Mouse (Mus musculus): ENCODE data around the gene Gm20696. TPM values are rescaled to one million over a fixed set of nuclear protein-coding genes. Genes with fewer than 3 reads are reported as not detected.

The Gm20696 gene
- polyA plus RNA-seq, 1 experiment from 2014 or later, result 3.0 TPM

- H3K27ac ChIP-seq, result no peak overlapping the region
- no peaks in the 10 kb centered on the region for H3K36me3 ChIP-seq
- no peak for ATAC-seq
- H3K4me1 ChIP-seq, result no peaks in the 10 kb centered on the region
- H3K4me2 ChIP-seq, result no peak overlapping the region
- H3K9ac ChIP-seq, result no peak overlapping the region
- H3K27me3 ChIP-seq (replicated peaks), result no peaks in the 10 kb centered on the region
- H3K9me3 ChIP-seq (replicated peaks), result no peaks in the 10 kb centered on the region
- WGBS (ENCODE audit: insufficient replicate concordance), result 61% methylated on average over 8 of the region's 8 CpGs
- H3K4me3 ChIP-seq, result no peak overlapping the region
Observed at GRCm38 (mm10) chr6:99619466-99619865, 47.1 kb downstream of the Gm20696 start.

DNA sequence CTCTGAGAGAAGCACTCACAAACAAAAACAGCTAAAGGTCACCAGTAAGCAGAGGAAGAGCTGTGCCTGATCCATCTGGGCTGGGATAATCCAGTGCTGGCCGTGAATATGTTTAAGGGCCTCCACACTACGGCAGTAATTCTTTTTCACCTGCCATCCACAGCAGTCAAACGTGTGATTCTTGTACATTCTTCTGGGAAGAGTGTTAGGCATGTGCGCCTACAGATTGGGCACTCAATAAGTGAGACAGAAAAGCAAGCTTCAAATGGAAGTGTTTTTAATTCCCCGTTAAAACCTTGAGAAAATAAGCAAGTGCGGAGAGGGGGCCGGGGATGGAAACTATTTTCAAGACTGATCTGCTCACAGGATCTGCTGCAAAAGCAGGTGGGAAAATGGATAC, 48.7 kb downstream of the Gm20696 start:
- Histone ChIP-seq H3K4me2 (no peak overlapping the region), H3K27ac (no peak overlapping the region), H3K27me3 (replicated peaks) (no peaks in the 10 kb centered on the region), H3K4me3 (no peak overlapping the region), H3K9me3 (replicated peaks) (no peaks in the 10 kb centered on the region), H3K36me3 (no peaks in the 10 kb centered on the region), H3K4me1 (no peaks in the 10 kb centered on the region), H3K9ac (no peak overlapping the region)
- 64% methylated on average over 7 of the region's 7 CpGs for WGBS (ENCODE audit: insufficient replicate concordance)
- no peak for ATAC-seq

DNA sequence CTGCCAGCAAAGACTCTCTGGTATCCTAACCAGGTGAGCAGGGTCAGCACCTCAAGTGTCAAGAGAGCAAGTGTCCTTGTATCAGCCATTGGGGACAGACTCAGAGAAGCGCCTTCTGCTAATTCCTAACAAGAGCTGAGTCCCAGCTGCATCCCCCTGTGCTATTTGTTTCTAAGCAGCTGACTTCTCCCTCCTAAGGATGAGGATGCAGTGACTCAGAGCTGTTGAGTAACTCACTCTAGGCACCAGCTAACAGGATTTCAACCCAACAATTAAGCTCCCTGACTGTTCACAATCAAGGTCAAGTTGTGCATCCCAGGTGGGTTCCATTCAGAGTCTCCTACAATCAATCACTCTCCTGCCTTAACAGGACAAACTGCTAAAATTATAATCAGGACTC, 49.2 kb downstream of the Gm20696 start:
- no peaks in the 10 kb centered on the region for H3K36me3 ChIP-seq

DNA sequence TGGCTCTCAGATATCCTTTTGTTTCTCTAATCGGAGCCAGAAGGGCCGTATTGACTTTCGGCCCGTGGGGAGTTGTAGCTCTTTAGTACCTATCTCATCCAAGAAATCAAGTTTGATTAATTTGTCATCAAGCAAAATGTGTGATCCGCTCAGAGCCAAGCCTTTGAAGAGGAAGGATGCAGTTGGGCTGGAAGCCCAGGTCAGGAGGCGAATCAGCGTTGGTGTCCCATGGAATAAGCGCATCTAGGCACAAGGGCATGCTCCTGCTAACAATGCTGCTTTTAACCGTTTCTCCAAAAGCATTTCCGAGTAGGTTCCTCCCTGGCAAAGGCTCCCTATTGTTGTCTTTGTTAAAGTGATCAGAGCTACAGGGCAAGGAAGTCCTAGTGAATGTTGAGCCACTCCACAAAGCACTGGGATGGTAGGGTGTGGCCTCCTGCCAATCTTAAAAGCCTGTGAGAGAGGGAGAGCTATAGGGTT, 51.3 kb downstream of the Gm20696 start:
- 59% methylated on average over 10 of the region's 10 CpGs for WGBS (ENCODE audit: insufficient replicate concordance)
- Histone ChIP-seq H3K27me3 (replicated peaks) (no peaks in the 10 kb centered on the region), H3K4me1 (no peaks in the 10 kb centered on the region), H3K27ac (no peak overlapping the region), H3K9me3 (replicated peaks) (no peaks in the 10 kb centered on the region), H3K36me3 (no peaks in the 10 kb centered on the region), H3K4me2 (no peak overlapping the region), H3K4me3 (no peak overlapping the region), H3K9ac (no peak overlapping the region)
- no peak for ATAC-seq

More for the DNA sequence above, 49.2 kb downstream of the Gm20696 start:
- ATAC-seq, result no peak
- no peak overlapping the region for H3K27ac ChIP-seq
- H3K9me3 ChIP-seq (replicated peaks), result no peaks in the 10 kb centered on the region
- no peak overlapping the region for H3K4me2 ChIP-seq
- no peaks in the 10 kb centered on the region for H3K4me1 ChIP-seq
- no peak overlapping the region for H3K4me3 ChIP-seq
- H3K27me3 ChIP-seq (replicated peaks), result no peaks in the 10 kb centered on the region
- WGBS (ENCODE audit: insufficient replicate concordance), result 67% methylated on average over 1 of the region's 1 CpGs
- H3K9ac ChIP-seq, result no peak overlapping the region

DNA sequence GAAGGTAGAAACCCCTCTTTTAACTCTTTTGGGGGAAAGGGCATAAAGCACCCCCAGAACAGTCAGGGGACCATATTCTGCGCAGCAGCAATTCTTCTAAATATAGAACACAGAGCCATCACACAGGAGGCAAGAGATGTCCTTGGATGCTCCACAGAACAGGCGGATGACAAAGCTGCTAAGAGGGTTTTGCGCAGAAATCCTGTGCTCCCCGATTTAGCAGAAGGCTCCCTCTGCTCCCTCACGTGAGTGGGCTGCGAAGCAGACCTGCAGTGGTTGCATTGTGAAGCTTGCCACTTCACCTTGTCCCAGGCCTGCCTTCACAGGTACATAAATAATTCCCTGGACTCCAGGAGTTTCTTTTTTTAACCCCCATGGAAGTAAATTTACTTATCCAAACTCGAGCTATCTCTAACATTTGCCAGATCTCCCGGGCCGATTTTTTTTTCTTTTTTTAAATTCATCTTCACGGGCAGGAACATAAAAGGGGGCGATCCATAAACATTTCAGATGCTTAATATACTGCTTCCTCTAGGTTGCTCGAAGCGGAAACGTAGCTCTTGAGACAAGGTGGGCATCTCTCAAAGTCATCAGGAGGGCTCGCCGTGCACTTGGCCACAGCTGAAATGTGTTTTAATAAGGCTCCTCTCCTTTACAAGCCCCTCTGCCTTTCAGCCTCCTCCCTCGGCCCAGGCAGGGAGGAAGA, 51.9 kb downstream of the Gm20696 start:
- 67% methylated on average over 17 of the region's 17 CpGs for WGBS (ENCODE audit: insufficient replicate concordance)
- no peak for ATAC-seq
- Histone ChIP-seq H3K9me3 (replicated peaks) (no peaks in the 10 kb centered on the region), H3K4me3 (no peak overlapping the region), H3K4me1 (no peaks in the 10 kb centered on the region), H3K4me2 (no peak overlapping the region), H3K9ac (no peak overlapping the region), H3K36me3 (no peaks in the 10 kb centered on the region), H3K27me3 (replicated peaks) (no peaks in the 10 kb centered on the region), H3K27ac (no peak overlapping the region)

GRCm38 (mm10) chr6:99611866-99612265, 54.7 kb downstream of the Gm20696 start:
- WGBS (ENCODE audit: insufficient replicate concordance), result 39% methylated on average over 6 of the region's 6 CpGs
- Histone ChIP-seq H3K9ac (no peak overlapping the region), H3K9me3 (replicated peaks) (no peaks in the 10 kb centered on the region), H3K4me2 (no peak overlapping the region), H3K4me1 (no peaks in the 10 kb centered on the region), H3K36me3 (no peaks in the 10 kb centered on the region), H3K27me3 (replicated peaks) (no peaks in the 10 kb centered on the region), H3K27ac (no peak overlapping the region), H3K4me3 (no peak overlapping the region)
- ATAC-seq, result no peak

DNA sequence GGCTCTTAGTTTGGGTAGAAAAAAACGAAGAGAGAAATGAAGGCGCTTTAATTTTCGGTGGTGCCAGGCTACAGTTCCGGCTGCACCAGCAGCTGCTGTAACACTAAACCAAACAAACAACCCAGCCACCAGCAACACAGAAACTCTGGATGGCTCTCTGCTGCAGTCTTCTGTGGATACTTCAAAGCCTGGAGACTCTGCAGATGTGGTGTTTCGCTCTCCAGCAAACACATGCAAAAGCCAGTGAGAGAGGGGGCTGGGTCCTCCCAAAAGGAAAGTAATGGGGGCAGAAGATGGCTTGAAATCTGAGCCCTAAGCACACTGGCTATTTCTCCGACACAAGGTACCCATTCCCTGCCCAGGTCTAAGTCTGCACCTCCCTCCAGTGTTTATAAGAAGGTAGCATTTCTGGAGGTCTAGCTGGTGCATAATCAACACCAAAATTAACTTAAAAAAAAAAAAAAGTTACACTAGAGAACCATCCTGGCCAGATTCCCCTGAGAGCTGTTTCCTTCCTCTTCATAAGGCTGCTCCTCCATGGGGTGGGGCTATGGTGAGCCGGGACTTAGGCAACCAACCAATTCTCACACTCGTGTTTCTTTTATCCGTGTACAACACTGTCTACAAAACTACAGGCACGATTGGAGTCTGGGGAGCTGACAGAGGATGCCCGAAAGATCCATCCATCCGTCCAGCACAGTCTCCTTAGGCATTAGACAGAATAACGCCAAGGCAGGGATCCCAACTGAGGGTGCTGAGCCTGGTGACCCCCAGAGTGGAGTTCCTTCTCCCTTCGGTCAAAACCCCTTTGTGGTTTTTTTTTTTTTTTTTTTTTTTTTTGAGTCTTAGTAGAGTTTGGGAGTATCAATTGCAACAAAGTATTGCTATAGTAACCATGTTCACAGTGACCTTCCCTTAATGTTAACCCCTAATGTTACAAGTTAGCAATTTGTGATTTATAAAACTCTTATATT, 55.9 kb downstream of the Gm20696 start:
- Histone ChIP-seq H3K4me1 (no peaks in the 10 kb centered on the region), H3K27me3 (replicated peaks) (no peaks in the 10 kb centered on the region), H3K27ac (no peak overlapping the region), H3K4me3 (no peak overlapping the region), H3K9me3 (replicated peaks) (no peaks in the 10 kb centered on the region), H3K4me2 (no peak overlapping the region), H3K9ac (no peak overlapping the region), H3K36me3 (no peaks in the 10 kb centered on the region)
- ATAC-seq, result no peak
- WGBS (ENCODE audit: insufficient replicate concordance), result 35% methylated on average over 14 of the region's 14 CpGs

- Histone ChIP-seq H3K4me2 (no peak overlapping the region), H3K27me3 (replicated peaks) (no peaks in the 10 kb centered on the region), H3K9me3 (replicated peaks) (no peaks in the 10 kb centered on the region), H3K4me3 (no peak overlapping the region), H3K4me1 (no peaks in the 10 kb centered on the region), H3K9ac (no peak overlapping the region), H3K27ac (no peak overlapping the region), H3K36me3 (no peaks in the 10 kb centered on the region)
- WGBS (ENCODE audit: insufficient replicate concordance), result 66% methylated on average over 7 of the region's 7 CpGs
- ATAC-seq, result no peak
Observed at GRCm38 (mm10) chr6:99606079-99606478, 60.5 kb downstream of the Gm20696 start.

DNA sequence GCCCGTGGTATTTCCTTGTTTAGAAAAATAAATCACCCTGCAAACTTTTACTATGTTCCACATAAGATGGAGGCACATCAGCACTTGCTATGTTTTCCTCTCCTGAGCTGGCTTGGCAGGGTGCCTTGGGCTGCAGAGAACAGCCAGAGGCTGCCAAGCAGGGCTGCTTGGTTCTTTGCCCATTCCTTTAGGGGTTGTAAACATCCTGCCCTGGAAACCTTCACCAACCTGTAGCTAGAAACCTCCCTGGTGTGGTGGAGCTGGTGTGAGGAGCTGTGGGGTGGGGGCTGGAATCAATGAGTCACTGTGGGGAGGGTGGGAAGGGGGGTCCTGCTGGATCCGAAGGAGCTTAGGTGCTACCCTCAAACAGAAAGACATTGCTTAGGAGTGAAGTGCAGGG, 61.8 kb downstream of the Gm20696 start:
- no peak overlapping the region for H3K9ac ChIP-seq
- H3K4me3 ChIP-seq, result no peak overlapping the region
- no peak for ATAC-seq
- H3K27ac ChIP-seq, result no peak overlapping the region
- H3K4me2 ChIP-seq, result no peak overlapping the region
- H3K36me3 ChIP-seq, result no peaks in the 10 kb centered on the region
- 48% methylated on average over 2 of the region's 2 CpGs for WGBS (ENCODE audit: insufficient replicate concordance)
- no peaks in the 10 kb centered on the region for H3K9me3 ChIP-seq (replicated peaks)
- H3K27me3 ChIP-seq (replicated peaks), result no peaks in the 10 kb centered on the region
- no peaks in the 10 kb centered on the region for H3K4me1 ChIP-seq

- no peaks in the 10 kb centered on the region for H3K9me3 ChIP-seq (replicated peaks)
- no peak overlapping the region for H3K4me3 ChIP-seq
- H3K4me1 ChIP-seq, result no peaks in the 10 kb centered on the region
- H3K9ac ChIP-seq, result no peak overlapping the region
- no peak overlapping the region for H3K4me2 ChIP-seq
- H3K27me3 ChIP-seq (replicated peaks), result no peaks in the 10 kb centered on the region
- no peaks in the 10 kb centered on the region for H3K36me3 ChIP-seq
- ATAC-seq, result no peak
- 58% methylated on average over 7 of the region's 7 CpGs for WGBS (ENCODE audit: insufficient replicate concordance)
- no peak overlapping the region for H3K27ac ChIP-seq
Observed at GRCm38 (mm10) chr6:99602434-99602833, 64.2 kb downstream of the Gm20696 start.

GRCm38 (mm10) chr6:99600886-99601285, 65.7 kb downstream of the Gm20696 start:
- H3K36me3 ChIP-seq, result no peaks in the 10 kb centered on the region
- no peak overlapping the region for H3K4me3 ChIP-seq
- H3K4me2 ChIP-seq, result no peak overlapping the region
- no peaks in the 10 kb centered on the region for H3K9me3 ChIP-seq (replicated peaks)
- H3K27ac ChIP-seq, result no peak overlapping the region
- H3K9ac ChIP-seq, result no peak overlapping the region
- no peaks in the 10 kb centered on the region for H3K27me3 ChIP-seq (replicated peaks)
- no peaks in the 10 kb centered on the region for H3K4me1 ChIP-seq
- no peak for ATAC-seq
- 48% methylated on average over 8 of the region's 8 CpGs for WGBS (ENCODE audit: insufficient replicate concordance)

- no peak overlapping the region for H3K4me3 ChIP-seq
- no peak overlapping the region for H3K4me2 ChIP-seq
- H3K27ac ChIP-seq, result no peak overlapping the region
- no peaks in the 10 kb centered on the region for H3K36me3 ChIP-seq
- H3K9me3 ChIP-seq (replicated peaks), result no peaks in the 10 kb centered on the region
- H3K9ac ChIP-seq, result no peak overlapping the region
- WGBS (ENCODE audit: insufficient replicate concordance), result 33% methylated on average over 10 of the region's 10 CpGs
- no peak for ATAC-seq
- no peaks in the 10 kb centered on the region for H3K27me3 ChIP-seq (replicated peaks)
- H3K4me1 ChIP-seq, result no peaks in the 10 kb centered on the region
Observed at GRCm38 (mm10) chr6:99600168-99600793, 66.3 kb downstream of the Gm20696 start.

Data from liver, embryonic 12.5 days (tissue).